Mouse (Mus musculus): Measurements from ENCODE around the gene Grin2d.

Gene Grin2d

GRCm38 (mm10) chr7:45785388-45786135, 92.6 kb downstream of the Grin2d start:
- no peak for DNase-seq (ENCODE audit: low read depth, low spot score)

- DNase-seq (ENCODE audit: low read depth, low spot score), result peak; percentile 85
These were observed 93.4 kb downstream of the Grin2d start, which contains the start of gene Sult2b1 for GRCm38 (mm10) chr7:45784524-45785372. Sult2b1 (minus strand) TSS chr7:45784669.

GRCm38 (mm10) chr7:45783511-45784091, 94.6 kb downstream of the Grin2d start, which contains the start of gene Lmtk3:
Lmtk3 (plus strand) TSS chr7:45783738.
- DNase-seq (ENCODE audit: low read depth, low spot score), result peak; percentile 78

- DNase-seq (ENCODE audit: low read depth, low spot score), result no peak
These were observed 95.9 kb downstream of the Grin2d start for GRCm38 (mm10) chr7:45782271-45782670.
